Mouse (Mus musculus): ENCODE measurements around the gene Fblim1. TPM values are rescaled to one million over a fixed set of nuclear protein-coding genes. Genes with fewer than 3 reads are reported as not detected.

The Fblim1 gene
- polyA plus RNA-seq, 1 experiment = 95.1 TPM

- DNase-seq (ENCODE audit: low spot score) = no peak
These were observed 20.1 kb upstream of the Fblim1 start for GRCm38 (mm10) chr4:141625774-141626550.

DNA sequence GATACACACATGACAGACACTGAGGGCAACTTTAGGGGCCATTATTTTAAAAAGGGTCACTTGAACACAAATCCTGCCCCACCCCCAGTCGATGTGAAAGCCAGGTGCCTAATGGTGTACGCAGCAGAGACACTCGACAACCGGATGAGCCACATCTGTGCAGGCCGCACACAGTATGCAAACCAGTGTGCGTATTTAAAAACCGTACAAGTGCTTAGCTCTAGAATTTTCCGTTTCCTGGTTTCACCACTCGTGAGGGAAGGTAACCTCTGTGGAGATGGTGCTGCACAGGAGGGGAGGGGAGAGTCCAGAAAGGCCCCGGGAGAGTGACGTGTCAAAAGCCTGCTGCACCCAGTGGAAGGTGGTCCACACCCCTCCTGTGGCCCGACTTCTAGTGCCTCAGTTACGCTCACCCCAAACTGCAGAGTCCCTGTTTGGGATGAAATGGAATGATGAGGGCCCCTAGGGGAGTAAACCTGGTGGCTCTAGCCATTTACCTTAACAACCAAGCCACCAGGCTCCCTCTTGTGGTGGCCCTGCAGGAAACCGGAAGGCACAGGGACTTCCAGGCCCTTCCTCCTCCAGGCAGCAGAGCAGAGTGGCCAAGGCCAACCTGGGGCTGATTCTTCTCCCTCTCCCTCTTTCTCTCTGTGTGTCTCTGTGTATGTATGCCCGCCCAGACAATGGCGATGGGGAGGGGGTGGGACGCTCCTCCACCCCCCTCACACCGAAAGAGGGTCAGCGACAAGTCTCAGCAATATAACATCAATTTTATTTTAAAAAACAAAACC lies 19.3 kb upstream of the Fblim1 start:
- no peak for DNase-seq (ENCODE audit: low spot score)

GRCm38 (mm10) chr4:141624134-141624533 lies 18.2 kb upstream of the Fblim1 start:
- DNase-seq (ENCODE audit: low spot score) = no peak

DNA sequence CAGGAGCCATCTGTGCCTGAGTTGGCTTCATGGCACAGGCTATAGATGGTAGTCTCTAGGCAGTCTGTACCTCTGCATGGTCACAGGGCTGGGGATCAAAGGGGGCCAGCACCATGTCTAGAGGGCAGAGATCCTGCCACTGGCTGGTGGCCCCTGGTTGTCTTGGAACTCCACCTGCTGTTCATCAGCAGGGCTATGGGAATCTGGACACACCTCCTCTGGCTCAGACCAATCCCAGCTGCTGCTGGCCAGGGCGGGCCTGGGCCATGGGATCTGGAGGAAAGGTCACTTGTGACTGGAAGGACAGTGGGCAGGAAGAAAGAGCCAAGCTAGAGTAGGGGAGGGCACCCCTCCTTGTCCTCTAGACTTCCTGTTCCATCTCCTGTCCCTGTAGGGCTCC lies 17.8 kb upstream of the Fblim1 start, which contains the start of gene Slc25a34:
Slc25a34 (minus strand) TSS at position 156 of the 400 bp plus-strand sequence.
- no peak for DNase-seq (ENCODE audit: low spot score)

- no peak for DNase-seq (ENCODE audit: low spot score)
These were observed 17.1 kb upstream of the Fblim1 start for GRCm38 (mm10) chr4:141623037-141623436.

DNA sequence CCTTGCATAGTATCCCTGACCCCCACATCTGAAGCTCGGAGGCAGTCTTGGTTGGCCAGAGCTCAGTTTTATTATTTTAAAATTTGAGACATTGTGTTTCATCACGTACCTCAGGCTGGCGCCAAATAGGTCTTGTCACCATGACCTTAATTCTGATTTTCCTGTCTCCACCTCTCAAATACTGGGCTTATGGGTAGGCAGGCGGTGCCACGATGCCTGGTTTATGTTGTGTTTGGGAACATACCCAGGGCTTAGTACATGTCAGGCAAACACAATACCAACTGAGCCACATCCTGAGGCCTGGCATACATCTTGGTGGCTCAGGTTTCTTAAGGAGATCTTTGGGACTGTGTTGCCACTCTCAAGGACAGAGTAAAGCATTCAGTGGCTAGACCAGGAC lies 16.7 kb upstream of the Fblim1 start:
- DNase-seq (ENCODE audit: low spot score) = no peak

- DNase-seq (ENCODE audit: low spot score) = no peak
These were observed 16.2 kb upstream of the Fblim1 start for GRCm38 (mm10) chr4:141622091-141622490.

GRCm38 (mm10) chr4:141621297-141621696 lies 15.4 kb upstream of the Fblim1 start:
- no peak for DNase-seq (ENCODE audit: low spot score)

GRCm38 (mm10) chr4:141619299-141619883 lies 13.5 kb upstream of the Fblim1 start:
- DNase-seq (ENCODE audit: low spot score) = no peak

DNA sequence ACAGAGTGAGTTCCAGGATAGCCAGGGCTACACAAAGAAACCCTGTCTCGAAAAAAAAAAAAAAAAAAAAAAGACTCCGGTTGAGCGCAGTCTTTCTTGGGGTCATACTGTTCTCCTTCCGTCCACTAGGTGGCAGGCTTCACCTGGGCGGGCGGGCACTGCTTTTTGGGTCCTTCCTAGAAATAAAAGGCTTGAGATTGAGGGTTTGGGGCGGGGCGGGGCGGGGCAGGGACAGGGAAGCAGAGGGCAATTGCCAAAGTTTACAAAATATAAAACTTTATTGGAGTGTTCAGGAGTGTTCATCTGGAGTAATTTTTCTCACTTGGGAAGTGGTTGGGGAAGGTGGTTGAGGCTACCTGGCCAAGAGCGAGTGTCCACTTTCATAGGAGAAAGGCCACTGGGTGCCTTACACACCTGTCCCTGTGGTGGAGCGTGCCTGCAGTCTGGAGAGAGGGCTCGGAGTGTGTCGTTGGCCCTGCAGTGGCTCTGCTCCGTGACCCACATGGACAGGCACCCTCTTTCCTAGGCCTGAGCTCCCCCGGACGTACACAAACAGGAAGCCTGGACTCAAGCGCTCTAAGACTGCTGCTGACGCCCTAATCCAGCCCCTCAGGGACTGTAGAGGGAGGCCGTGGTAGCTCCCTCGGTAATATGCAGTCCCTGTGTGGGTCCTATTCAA lies 12.8 kb upstream of the Fblim1 start, which contains the start of gene Tmem82:
Tmem82 (minus strand) TSS at position 69 of the 679 bp plus-strand sequence.
- DNase-seq (ENCODE audit: low spot score) = no peak

- no peak for DNase-seq (ENCODE audit: low spot score)
These were observed 12.1 kb upstream of the Fblim1 start for GRCm38 (mm10) chr4:141617863-141618564.

- DNase-seq (ENCODE audit: low spot score) = no peak
These were observed 11.4 kb upstream of the Fblim1 start for GRCm38 (mm10) chr4:141617299-141617698.

DNA sequence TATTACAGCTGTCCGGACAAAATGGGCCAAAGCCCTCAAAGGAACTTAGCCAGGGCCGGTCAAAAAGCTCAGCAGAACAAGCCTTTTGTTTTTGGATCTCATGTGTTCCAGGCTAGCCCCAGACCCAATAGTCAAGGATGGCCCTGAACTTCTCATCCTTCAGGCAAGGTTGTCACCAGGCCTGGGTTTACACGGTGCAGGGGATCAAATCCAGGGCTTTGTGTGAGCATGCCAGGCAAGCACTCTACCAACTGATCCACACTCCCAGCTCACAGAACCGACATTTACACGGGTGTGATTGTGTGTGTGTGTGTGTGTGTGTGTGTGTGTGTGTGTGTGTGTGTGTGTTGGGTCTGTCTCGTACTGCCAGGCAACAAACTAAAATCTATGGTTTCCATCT lies 10.9 kb upstream of the Fblim1 start:
- DNase-seq (ENCODE audit: low spot score) = no peak

- DNase-seq (ENCODE audit: low spot score) = no peak
These were observed 9.1 kb upstream of the Fblim1 start for GRCm38 (mm10) chr4:141614946-141615345.

- no peak for DNase-seq (ENCODE audit: low spot score)
These were observed 3.6 kb upstream of the Fblim1 start for GRCm38 (mm10) chr4:141609538-141609937.

DNA sequence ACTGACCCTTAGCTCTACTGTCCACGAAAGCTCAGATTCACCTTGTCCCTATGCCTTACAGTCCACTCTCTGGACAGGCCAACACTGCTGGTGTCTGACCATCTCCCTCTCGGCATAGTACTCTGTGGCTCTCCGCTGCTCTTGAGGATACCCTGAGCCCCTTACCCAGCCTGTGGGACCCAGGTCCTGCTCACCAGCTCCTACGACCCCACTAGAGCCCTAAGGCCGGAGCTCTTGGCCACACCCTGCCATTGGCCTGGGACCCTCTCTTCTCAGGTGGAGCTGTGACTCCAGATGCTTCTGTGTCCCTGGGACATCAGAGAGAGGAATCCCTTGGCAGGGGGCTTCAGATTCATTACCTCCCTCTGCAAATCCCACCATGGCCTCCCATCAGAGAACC lies 475 bp downstream of the Fblim1 start:
- DNase-seq (ENCODE audit: low spot score) = no peak

DNA sequence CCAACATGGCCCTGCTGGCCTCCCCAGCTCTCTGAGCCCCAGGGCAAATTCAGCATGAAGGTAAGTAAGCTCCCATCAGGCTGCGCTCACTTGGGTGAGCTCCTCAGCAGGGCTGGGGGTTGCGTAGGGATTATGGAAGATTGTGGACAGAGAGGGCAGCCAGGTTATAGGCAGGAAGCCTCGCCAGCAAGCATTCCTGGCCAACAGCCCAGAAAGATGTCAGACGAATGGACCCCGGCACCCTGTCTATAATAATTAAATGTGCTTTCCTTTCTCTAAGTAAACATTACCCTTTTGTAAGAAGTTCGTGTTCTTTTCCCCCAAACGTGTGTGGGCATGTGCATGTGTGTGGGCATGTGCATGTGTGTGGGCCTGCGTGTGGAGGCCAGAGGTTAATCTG lies 1.4 kb downstream of the Fblim1 start:
- DNase-seq (ENCODE audit: low spot score) = no peak

GRCm38 (mm10) chr4:141603921-141604320 lies 2.0 kb downstream of the Fblim1 start:
- DNase-seq (ENCODE audit: low spot score) = no peak

DNA sequence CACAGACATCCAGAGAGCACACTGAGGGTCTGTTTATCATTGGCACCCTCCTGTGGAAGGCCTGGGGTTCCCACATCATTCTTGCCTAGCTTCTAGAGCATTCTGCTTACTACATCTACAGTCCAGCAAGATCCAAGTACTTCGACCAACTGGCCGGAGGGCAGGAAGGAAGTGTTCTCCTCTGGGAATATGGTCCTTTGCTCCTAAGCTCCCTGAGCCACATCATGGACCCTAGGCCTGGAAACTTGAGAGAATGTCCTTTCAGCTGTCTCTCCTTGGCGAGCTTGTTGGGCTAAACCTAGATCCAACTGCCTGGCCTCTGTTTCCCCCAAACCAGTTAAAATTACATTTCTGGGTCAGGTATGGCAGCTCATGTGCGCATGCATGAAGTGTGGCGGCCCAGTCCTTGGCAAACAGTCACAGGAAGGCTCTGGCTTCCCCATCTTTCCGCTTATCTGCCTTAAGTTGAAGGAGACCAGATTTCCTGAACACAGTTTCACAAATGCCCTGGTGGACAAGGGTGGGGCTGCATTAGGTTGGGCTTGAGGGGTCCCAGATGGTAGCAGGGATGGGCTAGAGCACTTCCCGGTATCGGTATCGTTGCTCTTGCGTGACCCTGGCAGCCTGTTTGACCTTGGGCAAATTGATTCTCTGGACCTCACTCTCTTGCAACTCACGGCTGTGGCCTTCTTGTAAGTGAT lies 3.2 kb downstream of the Fblim1 start:
- DNase-seq (ENCODE audit: low spot score) = no peak

DNA sequence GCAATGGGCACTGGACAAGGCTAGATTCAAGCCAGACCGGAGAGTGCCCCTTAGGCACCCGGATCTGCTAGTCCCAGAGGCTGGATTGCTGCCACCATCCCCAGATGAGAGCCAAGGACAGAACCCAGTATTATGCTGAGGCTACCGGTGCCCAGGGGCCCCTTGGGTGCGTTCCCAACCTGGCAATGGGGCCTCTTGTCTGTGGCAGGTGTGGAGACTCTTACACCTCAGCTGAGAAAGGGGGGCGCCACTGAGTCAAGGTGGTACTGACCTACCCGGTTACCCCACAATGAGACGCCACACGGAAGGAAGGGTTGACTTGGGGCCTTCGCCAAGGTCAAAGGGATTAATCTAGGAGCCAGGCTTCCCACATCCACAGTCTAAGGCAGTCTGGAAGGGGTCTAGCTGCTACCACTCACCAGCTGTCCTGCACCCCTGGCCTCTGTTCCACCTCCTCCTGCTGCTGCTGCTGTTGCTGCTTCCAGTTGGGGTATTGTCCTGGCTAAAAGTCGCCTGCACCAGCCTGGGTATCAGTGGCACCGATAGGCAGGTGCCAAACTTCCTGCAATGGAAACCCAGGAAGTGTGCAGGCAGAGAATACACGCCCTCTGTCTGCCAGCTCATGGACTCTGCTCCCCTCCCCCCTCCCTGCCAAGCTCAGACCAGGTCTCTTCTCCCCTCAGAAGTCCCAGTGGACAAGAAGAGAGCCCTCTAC lies 4.6 kb downstream of the Fblim1 start:
- DNase-seq (ENCODE audit: low spot score) = no peak
